Mouse (Mus musculus) liver, embryonic 14.5 days (tissue): ENCODE measurements around the gene Fer. TPM values are rescaled to one million over a fixed set of nuclear protein-coding genes. Genes with fewer than 3 reads are reported as not detected.

Source experiments
- ATAC-seq: fragments of 200-750 bp; cut with Nextera tagmentation; 2 replicates; pipeline ENCODE4 v1.8.0; 2017; ENCODE audit warnings: moderate number of reproducible peaks, mild to moderate bottlenecking, moderate library complexity; ENCODE audit not compliant: insufficient read depth
- DNase-seq, 3 experiments: peaks; one replicate each; pipeline ENCODE4 v3.0.0-alpha.2; 2012 to 2013; ENCODE audit warnings: low read depth in 3 of 3, low spot score in 3 of 3
- H3K27ac ChIP-seq: fragments of 300-500 bp; sonication (generic); 2 replicates; pipeline ENCODE4 v1.5.1; 2014; ENCODE audit warnings: moderate library complexity, mild to moderate bottlenecking, control low read depth, inconsistent platforms
- H3K27me3 ChIP-seq: fragments of 300-500 bp; sonication (generic); 2 replicates; pipeline ENCODE4 v1.6.1; 2014; ENCODE audit warnings: mild to moderate bottlenecking, low read length, moderate library complexity; ENCODE audit not compliant: control insufficient read depth, insufficient read depth
- H3K36me3 ChIP-seq: fragments of 300-500 bp; sonication (generic); replicated peaks from 2 replicates; pipeline ENCODE4 v1.6.1; 2014; ENCODE audit warnings: low read depth; ENCODE audit not compliant: control insufficient read depth, insufficient read depth
- H3K4me1 ChIP-seq, 2 experiments: fragments of 200-500 bp in 1 of 2; fragments of 300-500 bp in 1 of 2; sonication (generic) in 1 of 2; replicated peaks; 2 replicates each; pipeline ENCODE4 v1.6.1; 2012 to 2014; ENCODE audit warnings: antibody characterized with exemption in 1 of 2, inconsistent platforms in 1 of 2, low read length in 1 of 2; ENCODE audit not compliant: control insufficient read depth in 2 of 2, insufficient read depth in 2 of 2
- H3K4me2 ChIP-seq: fragments of 300-500 bp; sonication (generic); 2 replicates; pipeline ENCODE4 v1.6.1; 2014; ENCODE audit warnings: low read depth, mild to moderate bottlenecking, control low read depth, moderate library complexity
- H3K4me3 ChIP-seq, 2 experiments: fragments of 200-500 bp in 1 of 2; fragments of 300-500 bp in 1 of 2; sonication (generic) in 1 of 2; 2 replicates each; pipeline ENCODE4 v1.5.1; 2012 to 2014; ENCODE audit warnings: low read depth in 2 of 2, low read length in 2 of 2, mild to moderate bottlenecking in 2 of 2, control low read depth in 1 of 2, inconsistent platforms in 1 of 2, moderate library complexity in 1 of 2; ENCODE audit not compliant: insufficient read depth in 1 of 2
- H3K9ac ChIP-seq: fragments of 300-500 bp; sonication (generic); replicated peaks from 2 replicates; pipeline ENCODE4 v1.6.1; 2014; ENCODE audit warnings: mild to moderate bottlenecking, control low read depth, moderate library complexity
- H3K9me3 ChIP-seq: fragments of 300-500 bp; sonication (generic); 2 replicates; pipeline ENCODE4 v1.6.1; 2016; ENCODE audit warnings: low read length, mixed read lengths; ENCODE audit not compliant: control insufficient read depth
- CTCF ChIP-seq: IDR thresholded peaks from 2 replicates; pipeline ENCODE4 v1.5.1; 2016; ENCODE audit warnings: antibody characterized with exemption, low read depth, control low read depth
- EP300 ChIP-seq: IDR thresholded peaks from 2 replicates; pipeline ENCODE4 v1.6.1; 2016; ENCODE audit warnings: antibody characterized with exemption, low read depth
- WGBS: fragments of 180-500 bp; shearing (Covaris S2); extraction: QIAGEN DNeasy Blood & Tissue Kit; methylation state at CpG from one replicate; pipeline ENCODE4 v1.1.7; 2014; ENCODE audit not compliant: insufficient replicate concordance; 5-methylcytosine and 5-hydroxymethylcytosine counted together
- polyA plus RNA-seq, 2 experiments: library from polyadenylated mRNA; depleted of rRNA in 1 of 2; stranded (reverse) in 1 of 2; unstranded in 1 of 2; fragments of >200 nt; fragmentation: Nextera tagmentation in 1 of 2; extraction: Ambion mirVana in 1 of 2; gene quantifications; 2 replicates each; pipeline versions ENCODE4 v1.2.1 to v1.2.3; 2012 to 2014

Gene Fer
- polyA plus RNA-seq, 2 experiments: 2.9 to 7.0 TPM

GRCm38 (mm10) chr17:63921601-63922203, 58.8 kb downstream of the Fer start:
- Histone ChIP-seq H3K4me2 (no peak overlapping the region), H3K27me3 (no peaks in the 10 kb centered on the region), H3K4me3 (no peak overlapping the region), H3K36me3 (no peaks in the 10 kb centered on the region), H3K9me3 (no peaks in the 10 kb centered on the region), H3K27ac (no peak overlapping the region), H3K9ac (no peak overlapping the region), H3K4me1 (peaks cover 0 to 7% of the 10 kb centered on the region in 2 experiments; a peak in 2 of 4 replicates)
- TF ChIP-seq CTCF: no peak
- no peak for TF ChIP-seq EP300
- DNase-seq (peak in 1 of 3 experiments; percentile 14), ATAC-seq (peak; percentile 50; the same call in 1 of the 2 replicates)
- WGBS: 16% methylated on average over 6 of the region's 6 CpGs

GRCm38 (mm10) chr17:63925581-63925980, 62.7 kb downstream of the Fer start:
- Histone ChIP-seq H3K36me3 (no peaks in the 10 kb centered on the region), H3K27me3 (no peaks in the 10 kb centered on the region), H3K4me2 (no peak overlapping the region), H3K9me3 (no peaks in the 10 kb centered on the region), H3K9ac (no peak overlapping the region), H3K4me1 (peaks cover 0 to 7% of the 10 kb centered on the region in 2 experiments; a peak in 2 of 4 replicates), H3K27ac (no peak overlapping the region), H3K4me3 (no peak overlapping the region)
- DNase-seq (no peak), ATAC-seq (no peak)
- TF ChIP-seq EP300: no peak
- TF ChIP-seq CTCF: no peak
- 72% methylated on average over 3 of the region's 3 CpGs for WGBS

GRCm38 (mm10) chr17:63930634-63931033, 67.8 kb downstream of the Fer start:
- no peaks in the 10 kb centered on the region for H3K9me3 ChIP-seq
- no peak overlapping the region for H3K9ac ChIP-seq
- H3K36me3 ChIP-seq: no peaks in the 10 kb centered on the region
- ATAC-seq: no peak
- no peak overlapping the region for H3K27ac ChIP-seq
- TF ChIP-seq EP300 (no peak), CTCF (no peak)
- no peak overlapping the region for H3K4me3 ChIP-seq
- H3K27me3 ChIP-seq: no peaks in the 10 kb centered on the region
- no peaks in the 10 kb centered on the region for H3K4me1 ChIP-seq
- no peak overlapping the region for H3K4me2 ChIP-seq
- DNase-seq: no peak
- 51% methylated on average over 4 of the region's 4 CpGs for WGBS

- H3K36me3 ChIP-seq: no peaks in the 10 kb centered on the region
- H3K4me3 ChIP-seq: no peak overlapping the region
- H3K9me3 ChIP-seq: no peaks in the 10 kb centered on the region
- WGBS: 56% methylated on average over 1 of the region's 1 CpGs
- no peaks in the 10 kb centered on the region for H3K4me1 ChIP-seq
- ATAC-seq (no peak), DNase-seq (no peak)
- TF ChIP-seq CTCF (no peak), EP300 (no peak)
- H3K9ac ChIP-seq: no peak overlapping the region
- no peak overlapping the region for H3K4me2 ChIP-seq
- no peak overlapping the region for H3K27ac ChIP-seq
- H3K27me3 ChIP-seq: no peaks in the 10 kb centered on the region
These were observed 68.7 kb downstream of the Fer start for GRCm38 (mm10) chr17:63931556-63931955.

- Histone ChIP-seq H3K4me3 (no peak overlapping the region), H3K36me3 (no peaks in the 10 kb centered on the region), H3K27me3 (no peaks in the 10 kb centered on the region), H3K27ac (no peak overlapping the region), H3K4me1 (no peaks in the 10 kb centered on the region), H3K9ac (no peak overlapping the region), H3K4me2 (no peak overlapping the region), H3K9me3 (no peaks in the 10 kb centered on the region)
- ATAC-seq (no peak), DNase-seq (no peak)
- no peak for TF ChIP-seq EP300
- 0 out of 2 replicates have a peak, but pooled peaks have one; percentile 7 for TF ChIP-seq CTCF
- WGBS: 76% methylated on average over 2 of the region's 2 CpGs
These were observed 72.5 kb downstream of the Fer start for GRCm38 (mm10) chr17:63935408-63935807.
